Mouse (Mus musculus): Measurements from ENCODE around the gene Tube1.
"Not testable (repeated sequence)": the region's sequence is repeated elsewhere in the genome, so short reads cannot be mapped to it uniquely, and the experiment has no call there.

Tube1 gene

DNA sequence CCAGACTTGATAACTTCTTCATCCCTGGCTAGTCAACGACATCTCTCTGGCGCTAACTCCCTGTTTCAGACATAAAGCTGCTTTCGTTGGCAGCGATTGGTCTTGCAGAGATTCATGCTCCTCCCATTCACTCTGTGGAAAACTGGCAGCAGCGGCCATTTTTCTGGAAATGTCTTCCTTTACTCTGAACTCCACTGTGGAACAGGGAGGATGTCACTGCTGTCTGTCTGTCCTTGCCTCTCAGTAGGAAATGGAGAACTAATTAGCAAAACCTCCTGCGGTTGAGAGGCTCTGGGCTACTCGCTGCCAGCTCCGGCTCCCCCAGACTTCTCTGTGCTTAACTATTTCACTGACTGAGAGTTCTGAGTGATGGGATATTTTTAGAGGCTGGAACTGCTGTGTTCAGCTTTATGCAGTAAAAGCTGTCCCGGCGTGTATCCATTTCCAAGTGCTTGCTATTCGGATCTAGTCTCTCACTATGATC lies 31.9 kb downstream of the Tube1 start:
- intact Hi-C loops (cut with DNase I), result loop anchor here (10.0 kb wide), 1 partner anchor 459 kb away; no protein-coding TSS in a partner anchor

DNA sequence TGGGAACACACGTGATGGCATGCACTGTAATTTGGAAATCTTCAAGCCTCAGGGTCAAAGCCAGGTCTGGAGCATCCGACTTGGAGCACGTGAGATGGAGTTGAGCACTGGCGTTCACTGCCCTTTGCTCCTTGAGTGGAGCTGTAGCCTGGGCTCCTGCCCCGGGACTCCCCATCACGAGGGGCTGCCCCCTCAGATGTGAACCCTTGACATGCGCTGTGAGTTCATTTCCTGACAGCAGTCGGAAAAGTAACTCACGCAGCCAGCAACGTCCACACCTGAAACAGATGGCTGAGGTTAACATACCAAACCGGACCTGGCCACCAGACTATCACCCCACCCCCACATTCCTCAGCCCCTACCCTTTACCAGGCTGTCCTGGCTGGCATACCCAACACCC lies 33.8 kb downstream of the Tube1 start:
- intact Hi-C loops (cut with DNase I), result loop anchor here (10.0 kb wide), 1 partner anchor 457 kb away; no protein-coding TSS in a partner anchor

GRCm38 (mm10) chr10:39169642-39170041 lies 35.9 kb downstream of the Tube1 start:
- intact Hi-C loops (cut with DNase I), result loop anchor here (2.0 to 10.0 kb wide), 3 partner anchors 75 to 455 kb away; no protein-coding TSS in a partner anchor

- intact Hi-C loops (cut with DNase I), result loop anchor here (2.0 to 10.0 kb wide), 2 partner anchors 75 to 275 kb away; no protein-coding TSS in a partner anchor
These were observed 36.4 kb downstream of the Tube1 start for GRCm38 (mm10) chr10:39170181-39170580.

GRCm38 (mm10) chr10:39170706-39171105 lies 36.9 kb downstream of the Tube1 start:
- intact Hi-C loops (cut with DNase I), result loop anchor here (1.0 to 10.0 kb wide), 3 partner anchors 74 to 350 kb away; no protein-coding TSS in a partner anchor

DNA sequence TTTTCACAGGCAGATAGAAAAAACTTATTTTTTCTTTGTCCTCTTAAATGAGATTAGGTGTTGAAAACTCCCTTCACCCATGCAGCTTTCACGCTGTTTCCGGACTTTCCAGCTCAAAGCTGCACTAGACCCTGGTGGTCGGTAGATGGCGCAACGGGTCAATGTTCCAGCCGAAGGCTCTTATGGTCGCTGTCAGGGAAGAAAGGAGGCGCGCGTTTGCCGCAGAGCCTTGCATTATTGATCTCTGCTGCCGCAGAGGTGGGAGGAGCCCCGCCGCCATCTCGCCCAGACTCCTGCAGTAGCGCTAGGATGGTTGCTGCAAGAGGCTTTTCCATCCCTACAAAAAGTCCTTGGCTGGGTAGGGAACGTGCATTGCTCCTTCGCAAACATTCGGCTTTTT lies 37.4 kb downstream of the Tube1 start:
- intact Hi-C loops (cut with DNase I), result loop anchor here (1.0 to 10.0 kb wide), 3 partner anchors 74 to 349 kb away; no protein-coding TSS in a partner anchor

- intact Hi-C loops (cut with DNase I), result loop anchor here (1.0 to 10.0 kb wide), 3 partner anchors 73 to 348 kb away; no protein-coding TSS in a partner anchor
These were observed 38.1 kb downstream of the Tube1 start for GRCm38 (mm10) chr10:39171603-39172539.

DNA sequence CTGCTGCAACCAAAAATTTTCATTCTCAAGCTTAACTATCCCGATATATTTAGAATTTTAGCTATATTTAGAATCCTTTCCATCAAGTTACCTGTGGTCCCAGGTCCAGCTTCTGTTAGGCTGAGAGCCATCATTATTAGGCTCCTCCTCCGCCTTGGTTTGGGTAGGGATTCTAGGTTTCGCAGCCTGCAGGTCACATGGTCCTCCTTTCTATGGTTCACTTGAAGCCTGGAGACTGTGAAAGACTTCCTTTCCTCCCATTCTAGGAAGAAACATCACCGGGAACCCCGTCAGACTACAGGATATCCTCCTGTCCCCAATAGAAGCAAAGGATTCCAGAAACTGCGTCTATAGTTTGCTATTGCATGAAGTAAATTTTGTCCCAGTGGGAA lies 38.8 kb downstream of the Tube1 start:
- intact Hi-C loops (cut with DNase I), result loop anchor here (10.0 kb wide), 1 partner anchor 272 kb away; no protein-coding TSS in a partner anchor

- intact Hi-C loops (cut with DNase I), result loop anchor here (10.0 kb wide), 1 partner anchor 272 kb away; no protein-coding TSS in a partner anchor
These were observed 39.3 kb downstream of the Tube1 start for GRCm38 (mm10) chr10:39173077-39173476.

DNA sequence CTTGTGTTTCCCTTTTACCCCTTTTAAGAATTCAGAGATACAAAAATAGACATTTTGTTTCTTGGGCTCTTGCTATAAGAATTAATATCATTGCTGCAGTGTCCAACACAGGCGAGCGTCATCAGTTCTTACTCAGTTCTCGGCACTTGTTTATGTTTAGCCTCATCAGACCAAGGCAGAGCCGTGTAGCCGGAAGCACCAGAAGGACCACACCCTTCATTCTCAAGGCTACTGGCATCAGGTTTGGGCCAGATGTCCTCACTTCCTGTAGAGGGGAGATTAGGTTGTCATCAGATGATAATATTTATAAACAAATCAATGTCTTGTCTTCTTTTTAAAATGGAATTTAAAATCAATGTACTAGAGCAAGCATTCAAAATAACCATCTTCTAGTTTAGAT lies 43.2 kb downstream of the Tube1 start:
- intact Hi-C loops (cut with DNase I), result loop anchor here (10.0 kb wide), 1 partner anchor 268 kb away; no protein-coding TSS in a partner anchor

DNA sequence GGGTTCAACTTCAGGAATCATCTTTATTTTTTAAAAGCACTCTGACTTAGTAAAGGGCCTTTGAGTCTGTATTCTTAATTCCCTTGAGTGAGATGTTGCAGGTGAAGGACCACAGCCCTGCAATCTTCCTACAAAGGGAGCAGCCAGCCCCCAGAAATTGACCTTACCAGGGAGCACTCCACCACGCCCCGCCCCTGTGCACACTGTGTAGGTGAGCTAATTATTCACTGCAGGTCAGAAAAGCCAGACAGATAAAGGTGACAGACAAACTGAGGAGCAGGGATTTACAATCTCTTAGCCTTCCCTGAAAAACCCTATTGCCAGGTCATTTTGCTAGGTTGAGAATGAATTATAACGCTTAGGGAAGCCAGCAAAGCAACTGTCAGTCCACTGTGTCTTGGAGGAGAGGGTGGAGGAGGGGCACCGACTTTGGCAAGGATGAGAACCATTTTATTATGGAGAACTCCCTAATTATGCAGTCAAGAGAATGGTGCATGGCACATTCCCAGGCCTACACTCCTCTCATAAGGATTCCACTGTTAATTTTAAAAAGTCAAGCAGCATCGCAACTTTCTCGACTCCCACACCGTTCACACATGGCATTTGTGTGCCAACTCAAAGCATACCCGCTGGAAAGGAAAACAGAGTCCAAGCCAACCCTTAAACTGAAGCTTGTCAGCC lies 51.2 kb downstream of the Tube1 start:
- intact Hi-C loops (cut with DNase I), result loop anchor here (5.0 kb wide), 1 partner anchor 37 kb away; no protein-coding TSS in a partner anchor

DNA sequence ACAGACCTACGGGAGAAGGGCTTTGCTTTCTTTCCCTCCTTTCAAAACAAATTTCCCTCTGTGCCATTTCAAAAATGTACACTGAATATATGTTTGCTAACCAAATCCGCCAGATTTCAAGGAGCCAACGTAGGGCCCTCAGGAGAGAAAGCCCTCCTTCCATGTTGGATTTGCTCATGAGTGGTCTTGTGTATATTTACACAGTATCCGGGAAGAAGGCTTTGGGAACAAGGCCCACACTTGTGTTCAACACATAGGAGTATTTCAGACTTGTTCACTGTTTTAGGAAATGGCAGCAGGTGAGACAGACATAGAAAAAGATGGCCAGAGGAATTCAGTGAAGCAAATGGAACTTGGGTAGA lies 51.8 kb downstream of the Tube1 start:
- intact Hi-C loops (cut with DNase I), result loop anchor here (5.0 kb wide), 1 partner anchor 37 kb away; no protein-coding TSS in a partner anchor

GRCm38 (mm10) chr10:39192673-39193072 lies 58.9 kb downstream of the Tube1 start:
- intact Hi-C loops (cut with DNase I), result no loop called here

DNA sequence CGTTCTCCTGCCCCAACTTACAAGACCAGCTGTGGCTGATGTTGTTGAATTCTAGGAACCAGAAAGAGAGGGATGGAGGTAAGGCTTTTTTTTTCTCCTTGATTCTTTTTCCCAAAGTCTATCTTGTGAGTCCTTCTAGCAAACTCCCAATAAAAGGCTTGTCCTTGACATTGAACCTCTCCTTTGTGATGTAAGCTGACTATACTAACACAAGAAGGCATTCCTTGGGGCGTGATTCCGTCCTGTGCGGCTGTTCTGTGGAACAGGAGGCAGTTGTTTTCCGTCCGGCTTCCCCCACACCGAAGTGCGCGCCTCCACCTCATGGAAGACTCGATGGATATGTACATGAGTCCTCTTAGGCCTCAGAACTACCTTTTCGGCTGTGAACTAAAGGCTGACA lies 64.4 kb downstream of the Tube1 start:
- intact Hi-C loops (cut with DNase I), result not testable (repeated sequence)

Data from adrenal gland (tissue).